Mouse (Mus musculus) midbrain, postnatal 0 days (tissue): ENCODE results near the gene Gga3. TPM values are rescaled to one million over a fixed set of nuclear protein-coding genes. Genes with fewer than 3 reads are reported as not detected.

ENCODE experiments used
- ATAC-seq: fragments of 200-750 bp; cut with Nextera tagmentation; 2 replicates; pipeline ENCODE4 v1.8.0; 2017; ENCODE audit warnings: moderate number of reproducible peaks, mild to moderate bottlenecking, moderate TSS enrichment, moderate library complexity; ENCODE audit not compliant: low FRiP score
- DNase-seq: peaks from one replicate; pipeline ENCODE4 v3.0.0-alpha.2; 2015; ENCODE audit warnings: low spot score
- H3K27ac ChIP-seq: fragments of 300-500 bp; sonication (generic); 2 replicates; pipeline ENCODE4 v1.5.1; 2014; ENCODE audit warnings: low read depth, mild to moderate bottlenecking, low read length, mixed read lengths
- H3K27me3 ChIP-seq: fragments of 300-500 bp; sonication (generic); 2 replicates; pipeline ENCODE4 v1.6.1; 2014; ENCODE audit warnings: low read length, control low read depth, mixed read lengths; ENCODE audit not compliant: insufficient read depth
- H3K36me3 ChIP-seq: fragments of 300-500 bp; sonication (generic); 2 replicates; pipeline ENCODE4 v1.6.1; 2014; ENCODE audit warnings: low read length, control low read depth, mixed read lengths; ENCODE audit not compliant: insufficient read depth
- H3K4me1 ChIP-seq: fragments of 300-500 bp; sonication (generic); 2 replicates; pipeline ENCODE4 v1.6.1; 2014; ENCODE audit warnings: mild to moderate bottlenecking, control low read depth, antibody characterized with exemption, low read length, mixed read lengths; ENCODE audit not compliant: insufficient read depth
- H3K4me2 ChIP-seq: fragments of 300-500 bp; sonication (generic); 2 replicates; pipeline ENCODE4 v1.6.1; 2014; ENCODE audit warnings: low read depth, mild to moderate bottlenecking, low read length, mixed read lengths; ENCODE audit not compliant: poor library complexity, severe bottlenecking
- H3K4me3 ChIP-seq: fragments of 300-500 bp; sonication (generic); 2 replicates; pipeline ENCODE4 v1.5.1; 2014; ENCODE audit warnings: low read depth, mild to moderate bottlenecking, low read length, moderate library complexity
- H3K9ac ChIP-seq: fragments of 300-500 bp; sonication (generic); replicated peaks from 2 replicates; pipeline ENCODE4 v1.6.1; 2014; ENCODE audit warnings: mild to moderate bottlenecking, low read length, moderate library complexity, mixed read lengths; ENCODE audit not compliant: poor library complexity, severe bottlenecking
- H3K9me3 ChIP-seq: fragments of 300-500 bp; sonication (generic); 2 replicates; pipeline ENCODE4 v1.6.1; 2016; ENCODE audit warnings: low read length, control low read depth
- CTCF ChIP-seq: IDR thresholded peaks from 2 replicates; pipeline ENCODE4 v1.5.1; 2016; ENCODE audit warnings: antibody characterized with exemption, mild to moderate bottlenecking
- WGBS: fragments of 180-500 bp; shearing (Covaris S2); extraction: QIAGEN DNeasy Blood & Tissue Kit; methylation state at CpG from one replicate; pipeline ENCODE4 v1.1.7; 2014; 5-methylcytosine and 5-hydroxymethylcytosine counted together
- polyA plus RNA-seq: library from polyadenylated mRNA; unstranded; fragments of >200 nt; fragmentation: Nextera tagmentation; extraction: Ambion mirVana; gene quantifications from 2 replicates; pipeline ENCODE4 v1.2.1, GENCODE M21; 2015
- total RNA-seq: library from RNA; depleted of rRNA; stranded (reverse); fragments of >200 nt; gene quantifications from 2 replicates; pipeline ENCODE4 v1.2.3, GENCODE M21; 2014

Gene Gga3
- total and polyA plus RNA-seq, 2 experiments from 2014 or later: 20.5 to 34.5 TPM

DNA sequence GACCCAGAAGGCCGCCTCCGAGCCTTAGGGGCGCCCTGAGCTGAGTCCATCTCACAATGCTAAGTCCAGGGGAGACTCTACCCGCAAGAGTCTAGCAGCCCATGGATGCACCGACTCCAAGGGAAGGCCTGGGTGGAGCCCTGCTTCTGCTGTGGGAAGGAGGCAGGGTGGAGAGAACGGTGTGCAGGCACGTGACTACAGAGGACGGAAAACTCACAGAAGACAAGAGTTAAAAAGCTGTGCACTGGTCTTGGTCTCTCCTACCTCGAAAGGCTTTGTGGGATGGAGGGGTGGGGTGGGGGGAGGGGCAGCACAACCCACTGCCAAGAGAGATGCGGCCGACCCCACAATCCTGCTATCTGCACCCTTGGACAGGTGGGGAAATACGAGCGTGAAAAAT is 40.5 kb upstream of the Gga3 start:
- H3K9me3 ChIP-seq: no peaks in the 10 kb centered on the region
- H3K4me2 ChIP-seq: no peak overlapping the region
- H3K27me3 ChIP-seq: no peaks in the 10 kb centered on the region
- ATAC-seq (no peak), DNase-seq (no peak)
- H3K4me1 ChIP-seq: no peaks in the 10 kb centered on the region
- TF ChIP-seq CTCF: no peak
- H3K4me3 ChIP-seq: no peak overlapping the region
- 93% methylated on average over 13 of the region's 13 CpGs for WGBS
- no peak overlapping the region for H3K9ac ChIP-seq
- peaks cover 13% of the 10 kb centered on the region; the same call in 1 of the 2 replicates for H3K36me3 ChIP-seq
- no peak overlapping the region for H3K27ac ChIP-seq

DNA sequence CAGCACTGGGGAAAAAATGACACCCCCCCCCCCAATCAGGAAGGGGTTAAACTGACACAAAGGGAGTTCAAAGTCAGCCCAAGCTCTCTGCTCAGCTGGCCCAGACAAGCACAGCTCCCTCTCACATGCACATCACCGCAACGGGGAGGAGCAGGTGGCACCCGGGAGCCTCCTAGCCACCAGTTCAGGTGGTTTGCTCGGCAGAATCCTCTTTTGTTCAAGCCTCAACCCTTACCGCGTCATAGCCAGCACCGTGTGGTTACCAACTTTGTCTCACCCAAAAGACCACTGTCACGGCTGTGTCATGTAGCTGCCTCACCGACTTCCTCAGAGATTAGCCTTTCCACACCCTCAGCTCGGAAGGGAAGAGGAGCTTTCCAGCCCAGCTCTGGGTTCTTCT is 39.4 kb upstream of the Gga3 start:
- Histone ChIP-seq H3K27ac (no peak overlapping the region), H3K4me3 (no peak overlapping the region), H3K9ac (no peak overlapping the region), H3K36me3 (peaks cover 10% of the 10 kb centered on the region; the same call in 1 of the 2 replicates), H3K4me1 (no peaks in the 10 kb centered on the region), H3K27me3 (no peaks in the 10 kb centered on the region), H3K4me2 (no peak overlapping the region), H3K9me3 (no peaks in the 10 kb centered on the region)
- ATAC-seq (no peak), DNase-seq (no peak)
- 80% methylated on average over 10 of the region's 10 CpGs for WGBS
- no peak for TF ChIP-seq CTCF

- Histone ChIP-seq H3K27ac (no peak overlapping the region), H3K4me1 (no peaks in the 10 kb centered on the region), H3K4me2 (no peak overlapping the region), H3K36me3 (peaks cover 10% of the 10 kb centered on the region; the same call in 1 of the 2 replicates), H3K9ac (no peak overlapping the region), H3K27me3 (no peaks in the 10 kb centered on the region), H3K9me3 (no peaks in the 10 kb centered on the region), H3K4me3 (no peak overlapping the region)
- 98% methylated on average over 2 of the region's 2 CpGs for WGBS
- ATAC-seq (no peak), DNase-seq (no peak)
- TF ChIP-seq CTCF: no peak
Observed at GRCm38 (mm10) chr11:115642705-115643104, 38.9 kb upstream of the Gga3 start.

- Histone ChIP-seq H3K27me3 (no peaks in the 10 kb centered on the region), H3K4me3 (no peak overlapping the region), H3K36me3 (peaks cover 10% of the 10 kb centered on the region; the same call in 1 of the 2 replicates), H3K9me3 (no peaks in the 10 kb centered on the region), H3K27ac (no peak overlapping the region), H3K4me2 (no peak overlapping the region), H3K4me1 (no peaks in the 10 kb centered on the region), H3K9ac (no peak overlapping the region)
- DNase-seq (no peak), ATAC-seq (no peak)
- WGBS: 92% methylated on average over 4 of the region's 4 CpGs
- TF ChIP-seq CTCF: no peak
Observed at GRCm38 (mm10) chr11:115641664-115642036, 37.8 kb upstream of the Gga3 start.

DNA sequence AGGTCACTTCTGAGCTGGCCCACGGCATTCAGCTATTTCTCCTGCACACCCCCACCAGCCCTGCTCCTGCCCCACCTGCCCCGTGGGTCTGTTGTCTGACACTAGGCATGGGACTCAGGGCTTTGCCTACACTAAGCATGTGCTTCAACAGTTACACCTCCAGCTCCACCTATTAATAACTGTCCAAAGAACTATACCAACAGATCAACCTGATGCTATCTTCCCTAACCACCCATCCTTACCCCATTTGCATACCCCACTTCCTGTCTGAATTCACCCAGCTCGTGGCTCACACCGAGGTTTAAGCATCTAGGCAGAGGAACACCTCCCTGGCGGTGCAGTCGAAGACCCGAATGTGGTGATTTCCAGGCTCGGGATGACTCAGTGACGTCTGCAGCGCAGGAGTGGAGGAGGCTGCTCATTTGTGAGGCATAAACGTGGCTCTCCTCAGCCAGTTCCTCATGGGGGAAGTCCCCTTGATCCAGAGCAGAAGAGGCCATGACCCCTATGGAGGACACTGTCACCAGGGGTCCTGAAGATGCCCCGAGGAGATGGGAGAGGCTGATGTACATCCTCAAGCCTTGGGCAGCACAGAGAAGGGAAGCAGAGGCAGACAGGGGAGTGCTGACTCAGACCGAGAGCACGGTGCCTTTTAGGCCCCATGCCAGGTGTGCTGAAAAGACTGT is 37.3 kb upstream of the Gga3 start:
- DNase-seq (no peak), ATAC-seq (no peak)
- no peak overlapping the region for H3K4me3 ChIP-seq
- no peaks in the 10 kb centered on the region for H3K4me1 ChIP-seq
- WGBS: 57% methylated on average over 14 of the region's 14 CpGs
- no peak for TF ChIP-seq CTCF
- no peaks in the 10 kb centered on the region for H3K9me3 ChIP-seq
- H3K36me3 ChIP-seq: peaks cover 10% of the 10 kb centered on the region; the same call in 1 of the 2 replicates
- H3K27ac ChIP-seq: no peak overlapping the region
- no peak overlapping the region for H3K9ac ChIP-seq
- H3K4me2 ChIP-seq: no peak overlapping the region
- H3K27me3 ChIP-seq: no peaks in the 10 kb centered on the region

- Histone ChIP-seq H3K36me3 (peaks cover 10% of the 10 kb centered on the region; the same call in 1 of the 2 replicates), H3K4me1 (no peaks in the 10 kb centered on the region), H3K4me2 (no peak overlapping the region), H3K9ac (no peak overlapping the region), H3K27me3 (no peaks in the 10 kb centered on the region), H3K27ac (no peak overlapping the region), H3K9me3 (no peaks in the 10 kb centered on the region), H3K4me3 (no peak overlapping the region)
- ATAC-seq: no peak
- DNase-seq: no peak
- WGBS: 84% methylated on average over 3 of the region's 4 CpGs
- no peak for TF ChIP-seq CTCF
Observed at GRCm38 (mm10) chr11:115640311-115640828, 36.5 kb upstream of the Gga3 start.
